Mouse (Mus musculus) layer of hippocampus, adult 9-10 months (tissue): Measurements from ENCODE around the gene Cdc45.
"Not testable (repeated sequence)": the region's sequence is repeated elsewhere in the genome, so short reads cannot be mapped to it uniquely, and the experiment has no call there.

Experiments
- DNase-seq: peaks from one replicate; pipeline ENCODE4 v3.0.0; 2022; ENCODE audit warnings: low spot score

Cdc45 gene

GRCm38 (mm10) chr16:18811468-18812384, at the start of gene Cdc45, which contains the start of gene Ufd1:
Gene Cdc45, minus strand, starts transcription at chr16:18811987.
Gene Ufd1, plus strand, starts transcription at chr16:18811779.
- DNase-seq, result peak; percentile 93

GRCm38 (mm10) chr16:18860186-18860585, 48.4 kb upstream of the Cdc45 start:
- DNase-seq, result no peak

GRCm38 (mm10) chr16:18858551-18858950, 46.8 kb upstream of the Cdc45 start:
- DNase-seq, result peak; percentile 83

- DNase-seq, result not testable (repeated sequence)
Measured at GRCm38 (mm10) chr16:18849521-18850190, 37.9 kb upstream of the Cdc45 start.

GRCm38 (mm10) chr16:18846301-18846820, 34.6 kb upstream of the Cdc45 start:
- no peak for DNase-seq

GRCm38 (mm10) chr16:18838346-18838745, 26.6 kb upstream of the Cdc45 start:
- DNase-seq, result no peak

- DNase-seq, result peak; percentile 87
Measured at GRCm38 (mm10) chr16:18836468-18837208, 24.9 kb upstream of the Cdc45 start, which contains the start of the genes 2510002D24Rik and Gm28539. Gene 2510002D24Rik, plus strand, starts transcription at chr16:18836578. Gene Gm28539, plus strand, starts transcription at chr16:18836584.

- DNase-seq, result no peak
Measured at GRCm38 (mm10) chr16:18836073-18836467, 24.3 kb upstream of the Cdc45 start.

GRCm38 (mm10) chr16:18833486-18833885, 21.7 kb upstream of the Cdc45 start:
- DNase-seq, result no peak

- DNase-seq, result no peak
Measured at GRCm38 (mm10) chr16:18829102-18829501, 17.3 kb upstream of the Cdc45 start.

- DNase-seq, result no peak
Measured at GRCm38 (mm10) chr16:18828630-18829029, 16.8 kb upstream of the Cdc45 start.

GRCm38 (mm10) chr16:18822925-18823324, 11.1 kb upstream of the Cdc45 start:
- peak; percentile 31 for DNase-seq

- no peak for DNase-seq
Measured at GRCm38 (mm10) chr16:18822356-18822755, 10.6 kb upstream of the Cdc45 start.

- no peak for DNase-seq
Measured at GRCm38 (mm10) chr16:18812385-18812910, 661 bp upstream of the Cdc45 start.

- no peak for DNase-seq
Measured at GRCm38 (mm10) chr16:18811032-18811431, 755 bp downstream of the Cdc45 start.

- DNase-seq, result no peak
Measured at GRCm38 (mm10) chr16:18809001-18809400, 2.8 kb downstream of the Cdc45 start.

- DNase-seq, result no peak
Measured at GRCm38 (mm10) chr16:18805746-18806145, 6.0 kb downstream of the Cdc45 start.

- peak; percentile 55 for DNase-seq
Measured at GRCm38 (mm10) chr16:18798841-18799240, 12.9 kb downstream of the Cdc45 start.

- no peak for DNase-seq
Measured at GRCm38 (mm10) chr16:18798151-18798550, 13.6 kb downstream of the Cdc45 start.

GRCm38 (mm10) chr16:18796645-18797044, 15.1 kb downstream of the Cdc45 start:
- no peak for DNase-seq

GRCm38 (mm10) chr16:18795223-18795899, 16.4 kb downstream of the Cdc45 start:
- DNase-seq, result no peak
